19 mouse cellular contexts compared by ENCODE assay signal in genomic region chr13:31960514-31960913, GRCm38 (mm10).
DNase-seq lines count a peak whose midpoint lies in the region; ATAC-seq lines count a peak whose summit lies in the region.
"Had no signal": no experiment of that assay in that cellular context is flagged by ENCODE, and none has a peak within 500 bp of the region (broad histone marks: within the 10 kb centered on the region; RNA-seq: fewer than 3 reads in every experiment).

No protein-coding gene starts in this region.

- H3K4me3 ChIP-seq in midbrain, embryonic 10.5 days, result no peak overlapping the region
- H3K4me3 ChIP-seq in midbrain, embryonic 15.5 days, result no peak overlapping the region
- H3K4me3 ChIP-seq: erythroblast, embryonic 14.5 days; limb, embryonic 15.5 days; neural tube, embryonic 12.5 days had no signal

- H3K27ac ChIP-seq in midbrain, embryonic 10.5 days (replicated peaks), result no peak overlapping the region
- no peak overlapping the region for H3K27ac ChIP-seq in midbrain, embryonic 15.5 days
- H3K27ac ChIP-seq: limb, embryonic 15.5 days; neural tube, embryonic 12.5 days had no signal

- H3K9ac ChIP-seq in midbrain, embryonic 15.5 days, result no peak overlapping the region
- H3K9ac ChIP-seq: limb, embryonic 15.5 days; neural tube, embryonic 12.5 days had no signal

- H3K4me2 ChIP-seq in midbrain, embryonic 15.5 days, result no peak overlapping the region
- H3K4me2 ChIP-seq: limb, embryonic 15.5 days; neural tube, embryonic 12.5 days had no signal

- peak; percentile 9 for DNase-seq in adrenal gland, postnatal 14 days
- DNase-seq in adrenal gland, adult 8-10 months, result no peak
- peak; percentile 27 for DNase-seq in midbrain, embryonic 10.5 days (ENCODE audit: low spot score)
- peak; percentile 5 for DNase-seq in gastrocnemius, postnatal 25 days
- peak; percentile 28 for DNase-seq in skeletal muscle tissue, adult 2 months (ENCODE audit: low read depth, low spot score)
- no peak for DNase-seq in kidney, postnatal 14 days
- no peak for DNase-seq in Muller cell, postnatal 12 days (ENCODE audit: inconsistent ontology term)
- DNase-seq: adrenal gland, postnatal 10 days; cerebellum, adult 8-10 months; kidney, adult 9 months; kidney, postnatal 4 days; lung, postnatal 10 days; right cerebral cortex, postnatal 14 days; thymus, postnatal 4 days had no signal

- no peaks in the 10 kb centered on the region for H3K36me3 ChIP-seq in midbrain, embryonic 10.5 days
- no peaks in the 10 kb centered on the region for H3K36me3 ChIP-seq in midbrain, embryonic 15.5 days (replicated peaks)
- H3K36me3 ChIP-seq: limb, embryonic 15.5 days; neural tube, embryonic 12.5 days had no signal

- no peaks in the 10 kb centered on the region for H3K27me3 ChIP-seq in midbrain, embryonic 10.5 days (ENCODE audit: low read depth, poor library complexity, severe bottlenecking)
- no peaks in the 10 kb centered on the region for H3K27me3 ChIP-seq in midbrain, embryonic 15.5 days (replicated peaks)
- H3K27me3 ChIP-seq: limb, embryonic 15.5 days; neural tube, embryonic 12.5 days had no signal

- H3K9me3 ChIP-seq in midbrain, embryonic 10.5 days (replicated peaks), result no peaks in the 10 kb centered on the region
- H3K9me3 ChIP-seq in midbrain, embryonic 15.5 days, result no peaks in the 10 kb centered on the region
- H3K9me3 ChIP-seq: limb, embryonic 15.5 days; neural tube, embryonic 12.5 days had no signal

- WGBS in midbrain, embryonic 10.5 days, result 24% methylated on average over 3 of the region's 3 CpGs
- WGBS in midbrain, embryonic 15.5 days, result 19% methylated on average over 3 of the region's 3 CpGs

- H3K4me1 ChIP-seq in midbrain, embryonic 10.5 days, result peaks cover 21% of the 10 kb centered on the region
- no peaks in the 10 kb centered on the region for H3K4me1 ChIP-seq in midbrain, embryonic 15.5 days
- H3K4me1 ChIP-seq: neural tube, embryonic 12.5 days had no signal

- ATAC-seq in midbrain, embryonic 15.5 days (replicated peaks), result no peak
- ATAC-seq: inflammation-experienced regulatory T-cells, adult 6 months had no signal

Comparison
In these comparisons a context has a peak if more than half of its experiments do, and no peak if none do; other contexts are left out.
1. DNase-seq: peak in adrenal gland, postnatal 14 days (single experiment), midbrain, embryonic 10.5 days (single experiment), gastrocnemius, postnatal 25 days (single experiment) and skeletal muscle tissue, adult 2 months (single experiment); none in adrenal gland, adult 8-10 months (single experiment), kidney, postnatal 14 days (single experiment) and Muller cell, postnatal 12 days (single experiment).